Mouse (Mus musculus) lung, embryonic 16.5 days (tissue): ENCODE measurements around the gene Il1rap. TPM values are rescaled to one million over a fixed set of nuclear protein-coding genes. Genes with fewer than 3 reads are reported as not detected.

Experiments
- ATAC-seq: fragments of 200-750 bp; cut with Nextera tagmentation; 2 replicates; pipeline ENCODE4 v1.8.0; 2017; ENCODE audit warnings: low read depth, mild to moderate bottlenecking, moderate library complexity
- H3K27ac ChIP-seq: fragments of 300-500 bp; sonication (generic); 2 replicates; pipeline ENCODE4 v1.5.1; 2014; ENCODE audit warnings: mild to moderate bottlenecking, control low read depth, low read length
- H3K27me3 ChIP-seq: fragments of 300-500 bp; sonication (generic); 2 replicates; pipeline ENCODE4 v1.6.1; 2014; ENCODE audit warnings: low read depth, low read length, mixed read lengths; ENCODE audit not compliant: control insufficient read depth, insufficient read depth
- H3K36me3 ChIP-seq: fragments of 300-500 bp; sonication (generic); 2 replicates; pipeline ENCODE4 v1.6.1; 2014; ENCODE audit warnings: low read length; ENCODE audit not compliant: control insufficient read depth, insufficient read depth
- H3K4me1 ChIP-seq: fragments of 300-500 bp; sonication (generic); replicated peaks from 2 replicates; pipeline ENCODE4 v1.6.1; 2014; ENCODE audit warnings: low read length, mixed read lengths; ENCODE audit not compliant: control insufficient read depth, insufficient read depth
- H3K4me2 ChIP-seq: fragments of 300-500 bp; sonication (generic); 2 replicates; pipeline ENCODE4 v1.6.1; 2014; ENCODE audit warnings: low read depth, low read length, control low read depth
- H3K4me3 ChIP-seq: fragments of 300-500 bp; sonication (generic); 2 replicates; pipeline ENCODE4 v1.5.1; 2014; ENCODE audit warnings: mild to moderate bottlenecking, low read length, control low read depth
- H3K9ac ChIP-seq: fragments of 300-500 bp; sonication (generic); 2 replicates; pipeline ENCODE4 v1.6.1; 2014; ENCODE audit warnings: low read length, control low read depth
- H3K9me3 ChIP-seq: fragments of 300-500 bp; sonication (generic); 2 replicates; pipeline ENCODE4 v1.6.1; 2016; ENCODE audit warnings: low read length; ENCODE audit not compliant: control insufficient read depth
- WGBS: fragments of 180-500 bp; shearing (Covaris S2); extraction: QIAGEN DNeasy Blood & Tissue Kit; methylation state at CpG from one replicate; pipeline ENCODE4 v1.1.7; 2014; 5-methylcytosine and 5-hydroxymethylcytosine counted together
- polyA plus RNA-seq: library from polyadenylated mRNA; unstranded; fragments of >200 nt; fragmentation: Nextera tagmentation; extraction: Ambion mirVana; gene quantifications from 2 replicates; pipeline ENCODE4 v1.2.1, GENCODE M21; 2015

Gene Il1rap
- polyA plus RNA-seq, 1 experiment from 2014 or later, result 16.1 TPM

DNA sequence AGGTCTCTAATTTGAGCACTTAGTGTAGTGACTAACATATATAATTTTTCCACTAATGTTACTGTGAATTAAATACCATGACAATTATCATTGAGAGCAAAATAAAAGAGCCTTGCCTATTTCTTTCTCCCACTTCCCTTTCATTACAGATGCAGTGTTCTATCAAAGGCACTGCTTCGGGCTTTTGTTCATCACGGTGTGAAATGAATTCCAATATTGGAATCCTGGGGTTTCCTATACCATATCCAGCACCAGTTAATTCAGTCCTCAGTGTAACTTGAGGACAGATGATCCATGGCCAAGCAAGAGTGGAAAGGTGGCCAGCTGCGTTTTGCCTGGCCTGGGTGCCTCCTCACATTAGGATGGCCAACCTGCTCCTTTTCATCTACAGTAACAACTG, 151.1 kb downstream of the Il1rap start:
- 79% methylated on average over 3 of the region's 3 CpGs for whole genome bisulfite sequencing
- H3K9me3 ChIP-seq, result no peaks in the 10 kb centered on the region
- H3K4me1 ChIP-seq, result no peaks in the 10 kb centered on the region
- no peak overlapping the region for H3K4me2 ChIP-seq
- H3K27ac ChIP-seq, result no peak overlapping the region
- no peaks in the 10 kb centered on the region for H3K27me3 ChIP-seq
- H3K4me3 ChIP-seq, result no peak overlapping the region
- H3K36me3 ChIP-seq, result no peaks in the 10 kb centered on the region
- no peak overlapping the region for H3K9ac ChIP-seq
- ATAC-seq, result no peak

DNA sequence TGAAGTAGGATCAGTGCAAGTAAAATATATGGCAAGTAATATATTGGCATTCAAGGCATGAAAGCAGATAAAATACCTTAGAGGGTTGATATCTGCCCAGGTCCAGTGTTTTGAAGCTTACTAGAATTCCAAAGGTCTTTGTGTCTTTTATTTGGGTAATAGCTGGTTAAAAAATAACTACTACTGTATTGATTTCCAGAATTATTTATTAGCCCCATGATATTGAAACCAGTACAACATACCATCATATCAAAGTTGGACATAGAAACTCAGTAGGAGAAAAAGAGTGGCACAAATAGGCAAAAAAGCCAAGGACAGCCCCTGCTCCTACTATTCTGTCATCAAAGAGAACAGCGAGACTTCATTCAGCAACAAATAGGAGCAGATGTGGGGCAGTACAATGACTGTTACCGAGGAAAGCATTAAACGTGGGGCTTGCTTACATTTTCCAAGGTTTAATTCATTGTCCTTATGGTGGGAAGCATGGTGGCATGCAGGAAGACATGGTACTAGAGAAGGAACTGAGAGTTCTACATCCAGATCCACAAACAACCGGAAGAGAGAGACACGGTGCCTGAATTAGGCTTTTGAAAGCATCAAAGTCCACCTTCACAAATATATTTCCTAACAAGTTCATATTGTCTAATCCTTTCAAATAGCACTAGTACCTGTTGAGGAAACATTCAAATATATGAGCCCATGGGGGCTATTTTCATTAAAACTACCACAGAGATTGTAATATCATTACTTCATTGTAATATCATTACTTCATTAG, 174.1 kb downstream of the Il1rap start:
- Histone ChIP-seq H3K9ac (no peak overlapping the region), H3K27ac (no peak overlapping the region), H3K27me3 (no peaks in the 10 kb centered on the region), H3K4me2 (no peak overlapping the region), H3K4me1 (no peaks in the 10 kb centered on the region), H3K9me3 (no peaks in the 10 kb centered on the region), H3K4me3 (no peak overlapping the region), H3K36me3 (no peaks in the 10 kb centered on the region)
- ATAC-seq, result no peak
- 82% methylated on average over 5 of the region's 5 CpGs for WGBS

DNA sequence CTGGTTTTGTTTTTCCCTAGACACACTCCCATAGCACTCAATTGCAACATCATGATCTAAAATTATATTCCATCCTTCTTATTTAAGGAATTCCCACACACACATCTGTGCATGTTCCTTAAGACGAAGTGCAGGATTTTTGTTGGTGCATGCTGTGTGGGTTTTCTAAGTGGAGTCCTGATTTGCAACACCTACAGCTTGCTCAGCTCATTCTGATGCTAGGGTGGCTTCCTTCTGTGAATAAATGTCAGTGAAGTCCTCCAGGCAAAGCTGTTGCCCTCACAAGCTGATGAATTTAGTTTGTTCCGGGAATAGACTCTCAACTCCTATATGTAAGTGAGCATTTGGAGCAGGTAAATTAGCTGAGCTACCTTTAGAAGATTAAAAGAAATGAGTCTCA, 194.5 kb downstream of the Il1rap start:
- no peak overlapping the region for H3K27ac ChIP-seq
- H3K4me2 ChIP-seq, result no peak overlapping the region
- H3K36me3 ChIP-seq, result no peaks in the 10 kb centered on the region
- WGBS, result 76% methylated on average over 2 of the region's 2 CpGs
- H3K9me3 ChIP-seq, result no peaks in the 10 kb centered on the region
- H3K4me3 ChIP-seq, result no peak overlapping the region
- H3K27me3 ChIP-seq, result no peaks in the 10 kb centered on the region
- no peak for ATAC-seq
- H3K4me1 ChIP-seq, result no peaks in the 10 kb centered on the region
- no peak overlapping the region for H3K9ac ChIP-seq

DNA sequence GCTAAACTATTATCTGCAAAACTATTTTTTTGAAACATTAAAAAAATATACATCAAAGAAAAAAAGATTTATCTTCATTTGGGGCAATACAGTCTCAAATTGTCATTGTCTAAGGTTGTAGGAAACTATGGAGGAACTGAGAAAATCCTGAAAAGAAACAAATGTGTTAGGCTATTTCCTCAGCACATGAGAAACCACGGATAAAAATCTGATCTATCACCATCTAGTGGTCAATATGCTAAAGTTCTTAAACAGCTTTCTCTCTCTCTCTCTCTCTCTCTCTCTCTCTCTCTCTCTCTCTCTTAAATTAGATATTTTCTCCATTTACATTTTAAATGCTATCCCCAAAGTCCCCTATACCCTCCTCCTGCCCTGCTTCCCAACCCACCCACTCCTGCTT, 195.6 kb downstream of the Il1rap start:
- Histone ChIP-seq H3K27me3 (no peaks in the 10 kb centered on the region), H3K4me2 (no peak overlapping the region), H3K4me3 (no peak overlapping the region), H3K4me1 (no peaks in the 10 kb centered on the region), H3K9me3 (no peaks in the 10 kb centered on the region), H3K36me3 (no peaks in the 10 kb centered on the region), H3K9ac (no peak overlapping the region), H3K27ac (no peak overlapping the region)
- no peak for ATAC-seq
- 9% methylated on average over 1 of the region's 1 CpGs for WGBS

Other genes with a start within 250 kb of the Il1rap start
- gene Cldn1, start 209.9 kb upstream of the Il1rap start, polyA plus RNA-seq, result 19.4 and 21.0 TPM in 2 replicates
- not detected in 2 replicates for gene Cldn16, start 118.6 kb upstream of the Il1rap start, polyA plus RNA-seq
- gene Tmem207, start 54.9 kb upstream of the Il1rap start, polyA plus RNA-seq, result not detected in 2 replicates